Mouse (Mus musculus): ENCODE measurements around the gene Cox7b2. TPM values are rescaled to one million over a fixed set of nuclear protein-coding genes. Genes with fewer than 3 reads are reported as not detected.

Gene Cox7b2
- polyA plus RNA-seq, 1 experiment, result not detected

DNA sequence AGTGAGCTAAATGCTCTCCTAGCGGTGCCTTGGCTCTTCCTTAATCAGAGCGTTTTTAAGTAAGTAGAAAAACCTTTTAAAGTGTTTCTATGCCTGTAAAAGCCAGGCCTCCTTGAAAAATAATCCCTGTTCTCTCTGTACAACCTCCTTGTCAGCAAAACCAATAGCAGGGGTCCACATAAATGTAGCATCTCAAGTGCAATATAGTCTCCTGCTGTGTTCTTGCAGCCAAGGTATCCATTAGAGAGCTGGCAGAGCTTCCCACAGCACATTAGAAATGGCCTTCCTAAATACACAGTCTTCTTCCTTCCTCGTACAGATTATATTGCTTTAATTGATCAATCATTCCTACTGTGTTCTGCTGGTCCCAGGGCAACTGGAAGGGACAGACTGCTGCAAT, 91.0 kb downstream of the Cox7b2 start:
- Histone ChIP-seq H3K4me1 (ENCODE audit: control insufficient read depth, insufficient read depth, low read length) (no peaks in the 10 kb centered on the region), H3K27ac (ENCODE audit: control insufficient read depth, insufficient read depth, low read depth, low read length, poor library complexity) (no peak overlapping the region), H3K4me3 (replicated peaks; ENCODE audit: control insufficient read depth, low read depth, low read length) (no peak overlapping the region)
- WGBS, result 50% methylated on average over 3 of the region's 3 CpGs
- TF ChIP-seq POLR2A (IDR thresholded peaks at IDR 0.05; ENCODE audit: borderline replicate concordance, control insufficient read depth, low read depth, low read length) (no peak), CTCF (IDR thresholded peaks at IDR 0.05; ENCODE audit: control insufficient read depth, insufficient read depth, low read length) (no peak)

DNA sequence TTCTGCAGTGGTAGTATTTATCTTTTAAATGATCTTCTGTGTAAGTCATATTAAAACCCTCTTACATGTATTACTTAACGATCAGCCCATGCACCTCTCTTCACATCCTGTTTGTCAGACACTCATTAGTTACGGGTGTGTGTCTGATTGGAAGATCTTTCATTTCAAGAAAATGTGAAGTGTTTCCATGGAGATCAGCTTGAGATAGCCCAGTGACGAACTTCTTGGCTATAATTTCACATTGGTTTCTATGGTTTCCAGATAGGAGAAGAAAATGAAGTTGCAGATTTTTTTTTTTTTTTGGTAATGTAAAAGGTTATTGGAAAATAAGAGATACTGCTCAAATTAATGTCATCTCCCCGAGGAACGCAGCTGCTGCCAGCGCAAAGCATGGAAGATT, 107.8 kb downstream of the Cox7b2 start:
- 76% methylated on average over 6 of the region's 6 CpGs for WGBS
- TF ChIP-seq POLR2A (IDR thresholded peaks at IDR 0.05; ENCODE audit: borderline replicate concordance, control insufficient read depth, low read depth, low read length) (no peak), CTCF (IDR thresholded peaks at IDR 0.05; ENCODE audit: control insufficient read depth, insufficient read depth, low read length) (no peak)
- H3K27ac ChIP-seq (ENCODE audit: control insufficient read depth, insufficient read depth, low read depth, low read length, poor library complexity), result no peak overlapping the region
- no peaks in the 10 kb centered on the region for H3K4me1 ChIP-seq (ENCODE audit: control insufficient read depth, insufficient read depth, low read length)
- no peak overlapping the region for H3K4me3 ChIP-seq (replicated peaks; ENCODE audit: control insufficient read depth, low read depth, low read length)

Other genes with a start within 250 kb of the Cox7b2 start
- gene Gabrb1, start 109.9 kb upstream of the Cox7b2 start, polyA plus RNA-seq (2011; ENCODE audit: insufficient read depth, insufficient read length, low replicate concordance, missing spikeins), result 0.07 and 0.10 TPM in 2 replicates
- gene Gabra4, start 110.1 kb upstream of the Cox7b2 start, polyA plus RNA-seq (2011; ENCODE audit: insufficient read depth, insufficient read length, low replicate concordance, missing spikeins), result not detected in 2 replicates

Data from bone marrow, adult 2 months (tissue).